Mouse (Mus musculus): ENCODE data around the gene E2f1.

GRCm38 (mm10) chr2:154584931-154585601 lies 15.4 kb upstream of the E2f1 start:
- TF ChIP-seq CTCF (IDR thresholded peaks at IDR 0.05; ENCODE audit: control insufficient read depth, insufficient read depth, low read length) (no peak), POLR2A (IDR thresholded peaks at IDR 0.05; ENCODE audit: borderline replicate concordance, control insufficient read depth, low read depth, low read length) (no peak)

Measured in bone marrow, adult 2 months (tissue).